Mouse (Mus musculus) lung, postnatal 0 days (tissue): ENCODE measurements around the gene Slc30a4. TPM values are rescaled to one million over a fixed set of nuclear protein-coding genes. Genes with fewer than 3 reads are reported as not detected.

Experiments used
- ATAC-seq: fragments of 200-750 bp; cut with Nextera tagmentation; 2 replicates; pipeline ENCODE4 v1.8.0; 2017; ENCODE audit warnings: moderate library complexity
- DNase-seq: peaks from one replicate; pipeline ENCODE4 v3.0.0-alpha.2; 2016; ENCODE audit warnings: low spot score
- H3K27ac ChIP-seq: fragments of 300-500 bp; sonication (generic); 2 replicates; pipeline ENCODE4 v1.5.1; 2014; ENCODE audit warnings: antibody characterized with exemption, mild to moderate bottlenecking, low read length, mixed read lengths
- H3K27me3 ChIP-seq: fragments of 300-500 bp; sonication (generic); replicated peaks from 2 replicates; pipeline ENCODE4 v1.6.1; 2014; ENCODE audit warnings: low read length, mixed read lengths; ENCODE audit not compliant: insufficient read depth
- H3K36me3 ChIP-seq: fragments of 300-500 bp; sonication (generic); 2 replicates; pipeline ENCODE4 v1.6.1; 2014; ENCODE audit warnings: low read length, mixed read lengths; ENCODE audit not compliant: insufficient read depth
- H3K4me1 ChIP-seq: fragments of 300-500 bp; sonication (generic); 2 replicates; pipeline ENCODE4 v1.6.1; 2014; ENCODE audit warnings: antibody characterized with exemption, low read depth, low read length, mixed read lengths; ENCODE audit not compliant: insufficient read depth
- H3K4me2 ChIP-seq: fragments of 300-500 bp; sonication (generic); replicated peaks from 2 replicates; pipeline ENCODE4 v1.6.1; 2014; ENCODE audit warnings: low read depth, mild to moderate bottlenecking, low read length, moderate library complexity, mixed read lengths
- H3K4me3 ChIP-seq: fragments of 300-500 bp; sonication (generic); 2 replicates; pipeline ENCODE4 v1.5.1; 2014; ENCODE audit warnings: low read depth, low read length
- H3K9ac ChIP-seq: fragments of 300-500 bp; sonication (generic); replicated peaks from 2 replicates; pipeline ENCODE4 v1.6.1; 2014; ENCODE audit warnings: low read depth, mild to moderate bottlenecking
- H3K9me3 ChIP-seq: fragments of 300-500 bp; sonication (generic); 2 replicates; pipeline ENCODE4 v1.6.1; 2016; ENCODE audit warnings: low read length, mixed read lengths
- CTCF ChIP-seq: IDR thresholded peaks from 2 replicates; pipeline ENCODE4 v1.5.1; 2016; ENCODE audit warnings: antibody characterized with exemption, mild to moderate bottlenecking
- EP300 ChIP-seq: IDR thresholded peaks from 2 replicates; pipeline ENCODE4 v1.6.1; 2016; ENCODE audit warnings: antibody characterized with exemption, mild to moderate bottlenecking, control low read depth
- WGBS: fragments of 180-500 bp; shearing (Covaris S2); extraction: QIAGEN DNeasy Blood & Tissue Kit; methylation state at CpG from one replicate; pipeline ENCODE4 v1.1.7; 2014; 5-methylcytosine and 5-hydroxymethylcytosine counted together
- polyA plus RNA-seq: library from polyadenylated mRNA; unstranded; fragments of >200 nt; fragmentation: Nextera tagmentation; extraction: Ambion mirVana; gene quantifications from 2 replicates; pipeline ENCODE4 v1.2.1, GENCODE M21; 2015

The Slc30a4 gene
- polyA plus RNA-seq, 1 experiment from 2014 or later: 5.0 TPM

DNA sequence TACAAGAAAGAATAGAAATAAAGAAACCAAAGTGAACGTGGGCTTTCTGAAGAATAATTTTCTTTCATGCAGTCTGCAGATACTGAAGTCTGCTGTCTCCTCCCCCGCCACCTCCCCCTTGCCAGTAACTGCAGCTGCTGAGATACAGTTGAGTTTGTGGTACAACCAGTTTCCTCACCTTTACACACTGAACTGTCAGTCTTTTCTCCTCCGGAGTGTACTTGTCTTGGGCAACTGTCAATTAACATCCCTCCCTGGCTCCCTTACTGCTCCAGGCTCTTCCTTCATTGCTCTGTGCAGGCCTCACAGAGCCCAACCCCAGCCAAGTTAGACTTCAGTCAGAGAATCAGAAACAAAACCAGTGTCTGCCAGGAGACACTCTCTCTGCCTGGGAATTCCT lies 18.1 kb upstream of the Slc30a4 start:
- Histone ChIP-seq H3K27me3 (no peaks in the 10 kb centered on the region), H3K36me3 (no peaks in the 10 kb centered on the region), H3K9ac (no peak overlapping the region), H3K4me2 (no peak overlapping the region), H3K9me3 (no peaks in the 10 kb centered on the region), H3K4me3 (no peak overlapping the region), H3K4me1 (no peaks in the 10 kb centered on the region), H3K27ac (no peak overlapping the region)
- TF ChIP-seq CTCF: no peak
- WGBS: 66% methylated on average over 3 of the region's 3 CpGs
- ATAC-seq: no peak
- no peak for DNase-seq

GRCm38 (mm10) chr2:122719232-122719631 lies 16.8 kb upstream of the Slc30a4 start:
- Histone ChIP-seq H3K4me2 (no peak overlapping the region), H3K9me3 (no peaks in the 10 kb centered on the region)
- WGBS: 37% methylated on average over 1 of the region's 1 CpGs

DNA sequence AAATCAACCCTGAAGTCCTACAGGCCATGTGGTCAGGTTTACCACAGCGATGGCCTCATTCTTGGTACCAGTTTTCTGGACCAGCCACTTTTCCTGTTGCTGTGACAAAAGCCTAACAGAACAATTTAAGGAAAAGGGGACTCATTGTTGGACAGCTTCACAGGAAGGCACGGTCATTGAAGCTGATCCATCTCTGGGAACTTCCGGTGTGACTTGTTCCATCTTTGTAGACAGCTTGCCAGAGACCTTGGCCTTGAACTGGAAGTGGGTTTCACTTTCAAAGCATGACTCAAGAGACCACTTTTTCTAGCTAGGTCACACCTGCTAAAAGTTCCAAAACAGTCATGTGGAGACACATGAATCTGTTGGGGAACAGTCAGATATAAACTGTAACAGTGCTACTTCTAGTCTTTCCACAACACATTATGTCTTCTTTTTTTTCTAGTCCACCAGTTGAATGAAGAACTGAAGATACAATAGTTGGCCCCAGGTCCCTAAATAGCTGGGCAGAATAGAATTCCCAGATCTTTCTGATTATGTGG lies 13.9 kb upstream of the Slc30a4 start:
- no peak overlapping the region for H3K9ac ChIP-seq
- no peak overlapping the region for H3K27ac ChIP-seq
- no peak overlapping the region for H3K4me2 ChIP-seq
- H3K4me3 ChIP-seq: no peak overlapping the region
- no peaks in the 10 kb centered on the region for H3K27me3 ChIP-seq
- ATAC-seq: no peak
- no peak for TF ChIP-seq CTCF
- TF ChIP-seq EP300: no peak
- no peaks in the 10 kb centered on the region for H3K9me3 ChIP-seq
- no peak for DNase-seq
- H3K4me1 ChIP-seq: no peaks in the 10 kb centered on the region
- WGBS: 60% methylated on average over 3 of the region's 3 CpGs
- H3K36me3 ChIP-seq: no peaks in the 10 kb centered on the region

More at GRCm38 (mm10) chr2:122719232-122719631, 16.8 kb upstream of the Slc30a4 start:
- H3K36me3 ChIP-seq: no peaks in the 10 kb centered on the region
- TF ChIP-seq EP300 (no peak), CTCF (no peak)
- H3K27me3 ChIP-seq: no peaks in the 10 kb centered on the region
- no peak for DNase-seq
- no peak overlapping the region for H3K27ac ChIP-seq
- H3K4me1 ChIP-seq: no peaks in the 10 kb centered on the region
- no peak overlapping the region for H3K9ac ChIP-seq
- ATAC-seq: no peak
- H3K4me3 ChIP-seq: no peak overlapping the region

GRCm38 (mm10) chr2:122715148-122715692 lies 12.8 kb upstream of the Slc30a4 start:
- DNase-seq: no peak
- no peak for TF ChIP-seq CTCF
- no peak for TF ChIP-seq EP300
- ATAC-seq: no peak
- no peak overlapping the region for H3K4me2 ChIP-seq
- H3K4me1 ChIP-seq: no peaks in the 10 kb centered on the region
- no peaks in the 10 kb centered on the region for H3K27me3 ChIP-seq
- H3K27ac ChIP-seq: no peak overlapping the region
- 62% methylated on average over 5 of the region's 5 CpGs for WGBS
- H3K4me3 ChIP-seq: no peak overlapping the region
- no peak overlapping the region for H3K9ac ChIP-seq
- no peaks in the 10 kb centered on the region for H3K9me3 ChIP-seq
- no peaks in the 10 kb centered on the region for H3K36me3 ChIP-seq

DNA sequence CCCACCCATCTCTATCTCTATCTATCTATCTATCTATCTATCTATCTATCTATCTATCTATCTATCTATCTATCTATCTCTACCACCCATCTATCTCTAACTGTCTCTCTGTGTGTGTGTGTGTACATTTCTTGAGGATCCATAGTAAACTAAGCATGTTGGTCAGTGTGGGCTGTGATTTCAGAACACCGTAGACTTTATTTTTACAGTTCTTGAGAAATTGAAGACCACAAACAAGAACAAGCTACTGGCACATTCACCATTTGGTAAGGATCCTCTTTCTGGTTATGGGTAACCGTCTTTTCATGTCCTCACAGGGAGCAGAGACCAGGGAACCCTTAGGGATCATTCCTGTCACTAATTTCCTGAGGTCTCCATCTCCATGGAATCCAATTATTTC lies 10.4 kb upstream of the Slc30a4 start:
- Histone ChIP-seq H3K4me2 (no peak overlapping the region), H3K4me3 (no peak overlapping the region), H3K9me3 (no peaks in the 10 kb centered on the region), H3K27ac (no peak overlapping the region), H3K36me3 (no peaks in the 10 kb centered on the region), H3K4me1 (no peaks in the 10 kb centered on the region), H3K27me3 (no peaks in the 10 kb centered on the region), H3K9ac (no peak overlapping the region)
- ATAC-seq: no peak
- TF ChIP-seq CTCF: no peak
- TF ChIP-seq EP300: no peak
- DNase-seq: no peak
- WGBS: 75% methylated on average over 2 of the region's 2 CpGs

DNA sequence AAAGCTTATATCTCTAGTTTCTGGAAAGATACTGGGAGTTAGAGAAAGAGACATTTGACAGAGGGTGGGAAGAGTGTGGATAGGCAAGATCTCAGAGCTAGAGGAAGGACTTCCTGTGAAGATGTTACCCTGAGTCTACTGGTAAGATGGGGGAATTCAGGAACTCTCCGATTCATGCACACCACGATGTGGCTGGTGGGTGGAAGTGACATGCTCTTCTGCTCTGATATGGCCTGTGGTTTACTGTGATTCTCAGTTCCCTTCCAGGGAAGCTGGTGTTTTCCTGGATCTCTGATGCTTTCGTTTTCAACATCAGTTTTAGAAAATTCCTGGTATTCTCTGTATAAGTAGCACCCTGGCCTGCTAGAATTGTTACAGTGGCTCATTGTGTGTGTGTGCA lies 9.4 kb upstream of the Slc30a4 start:
- H3K27ac ChIP-seq: no peak overlapping the region
- TF ChIP-seq EP300: no peak
- no peak for TF ChIP-seq CTCF
- no peak for DNase-seq

GRCm38 (mm10) chr2:122709156-122709555 lies 6.7 kb upstream of the Slc30a4 start:
- Histone ChIP-seq H3K27ac (no peak overlapping the region), H3K4me2 (no peak overlapping the region), H3K27me3 (no peaks in the 10 kb centered on the region), H3K9me3 (no peaks in the 10 kb centered on the region), H3K4me1 (no peaks in the 10 kb centered on the region), H3K9ac (no peak overlapping the region), H3K4me3 (no peak overlapping the region), H3K36me3 (no peaks in the 10 kb centered on the region)
- DNase-seq (no peak), ATAC-seq (no peak)
- TF ChIP-seq CTCF (no peak), EP300 (no peak)
- 76% methylated on average over 1 of the region's 1 CpGs for WGBS

More for the DNA sequence above, 9.4 kb upstream of the Slc30a4 start:
- ATAC-seq: no peak
- Histone ChIP-seq H3K9ac (no peak overlapping the region), H3K27me3 (no peaks in the 10 kb centered on the region), H3K4me3 (no peak overlapping the region), H3K4me1 (no peaks in the 10 kb centered on the region), H3K4me2 (no peak overlapping the region), H3K36me3 (no peaks in the 10 kb centered on the region), H3K9me3 (no peaks in the 10 kb centered on the region)
- 65% methylated on average over 3 of the region's 3 CpGs for WGBS
